Mouse (Mus musculus) lung, embryonic 16.5 days (tissue): ENCODE results near the gene Adamtsl1. TPM values are rescaled to one million over a fixed set of nuclear protein-coding genes. Genes with fewer than 3 reads are reported as not detected.

ENCODE experiments used
- ATAC-seq: fragments of 200-750 bp; cut with Nextera tagmentation; 2 replicates; pipeline ENCODE4 v1.8.0; 2017; ENCODE audit warnings: low read depth, mild to moderate bottlenecking, moderate library complexity
- H3K27ac ChIP-seq: fragments of 300-500 bp; sonication (generic); 2 replicates; pipeline ENCODE4 v1.5.1; 2014; ENCODE audit warnings: mild to moderate bottlenecking, control low read depth, low read length
- H3K27me3 ChIP-seq: fragments of 300-500 bp; sonication (generic); 2 replicates; pipeline ENCODE4 v1.6.1; 2014; ENCODE audit warnings: low read depth, low read length, mixed read lengths; ENCODE audit not compliant: control insufficient read depth, insufficient read depth
- H3K36me3 ChIP-seq: fragments of 300-500 bp; sonication (generic); 2 replicates; pipeline ENCODE4 v1.6.1; 2014; ENCODE audit warnings: low read length; ENCODE audit not compliant: control insufficient read depth, insufficient read depth
- H3K4me1 ChIP-seq: fragments of 300-500 bp; sonication (generic); replicated peaks from 2 replicates; pipeline ENCODE4 v1.6.1; 2014; ENCODE audit warnings: low read length, mixed read lengths; ENCODE audit not compliant: control insufficient read depth, insufficient read depth
- H3K4me2 ChIP-seq: fragments of 300-500 bp; sonication (generic); 2 replicates; pipeline ENCODE4 v1.6.1; 2014; ENCODE audit warnings: low read depth, low read length, control low read depth
- H3K4me3 ChIP-seq: fragments of 300-500 bp; sonication (generic); 2 replicates; pipeline ENCODE4 v1.5.1; 2014; ENCODE audit warnings: mild to moderate bottlenecking, low read length, control low read depth
- H3K9ac ChIP-seq: fragments of 300-500 bp; sonication (generic); 2 replicates; pipeline ENCODE4 v1.6.1; 2014; ENCODE audit warnings: low read length, control low read depth
- H3K9me3 ChIP-seq: fragments of 300-500 bp; sonication (generic); 2 replicates; pipeline ENCODE4 v1.6.1; 2016; ENCODE audit warnings: low read length; ENCODE audit not compliant: control insufficient read depth
- WGBS: fragments of 180-500 bp; shearing (Covaris S2); extraction: QIAGEN DNeasy Blood & Tissue Kit; methylation state at CpG from one replicate; pipeline ENCODE4 v1.1.7; 2014; 5-methylcytosine and 5-hydroxymethylcytosine counted together
- polyA plus RNA-seq: library from polyadenylated mRNA; unstranded; fragments of >200 nt; fragmentation: Nextera tagmentation; extraction: Ambion mirVana; gene quantifications from 2 replicates; pipeline ENCODE4 v1.2.1, GENCODE M21; 2015

Gene Adamtsl1
- polyA plus RNA-seq, 1 experiment from 2014 or later: 16.9 TPM

- no peaks in the 10 kb centered on the region for H3K9me3 ChIP-seq
- ATAC-seq: no peak
- no peaks in the 10 kb centered on the region for H3K27me3 ChIP-seq
- H3K27ac ChIP-seq: no peak overlapping the region
- WGBS: 81% methylated on average over 6 of the region's 6 CpGs
- H3K4me3 ChIP-seq: no peak overlapping the region
- H3K4me1 ChIP-seq: no peaks in the 10 kb centered on the region
- H3K9ac ChIP-seq: no peak overlapping the region
- H3K36me3 ChIP-seq: no peaks in the 10 kb centered on the region
- H3K4me2 ChIP-seq: no peak overlapping the region
Measured at GRCm38 (mm10) chr4:86177471-86177870, 663.5 kb downstream of the Adamtsl1 start.

DNA sequence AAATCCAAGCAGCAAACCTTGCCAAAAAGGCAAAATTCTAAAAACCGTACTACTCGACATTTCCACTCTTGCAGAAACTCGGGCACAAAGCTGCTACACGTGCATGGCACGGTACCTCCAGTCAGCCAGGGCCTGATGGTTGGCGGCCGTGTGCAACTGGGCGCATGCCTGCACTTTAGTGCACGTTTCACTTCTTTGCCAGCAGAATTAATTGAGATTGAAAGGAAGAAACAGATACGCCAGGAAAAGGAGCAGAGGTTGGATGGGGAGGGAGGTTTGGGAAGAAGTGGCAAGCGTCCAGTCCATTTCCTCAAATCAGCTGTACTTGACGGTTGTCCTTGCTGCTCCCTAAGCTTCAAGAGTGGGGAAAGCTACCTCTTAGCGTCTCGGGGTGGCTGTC lies 664.1 kb downstream of the Adamtsl1 start:
- Histone ChIP-seq H3K27me3 (no peaks in the 10 kb centered on the region), H3K9ac (no peak overlapping the region), H3K4me2 (no peak overlapping the region), H3K4me3 (no peak overlapping the region), H3K27ac (no peak overlapping the region), H3K4me1 (no peaks in the 10 kb centered on the region), H3K36me3 (no peaks in the 10 kb centered on the region), H3K9me3 (no peaks in the 10 kb centered on the region)
- ATAC-seq: no peak
- WGBS: 73% methylated on average over 14 of the region's 14 CpGs

DNA sequence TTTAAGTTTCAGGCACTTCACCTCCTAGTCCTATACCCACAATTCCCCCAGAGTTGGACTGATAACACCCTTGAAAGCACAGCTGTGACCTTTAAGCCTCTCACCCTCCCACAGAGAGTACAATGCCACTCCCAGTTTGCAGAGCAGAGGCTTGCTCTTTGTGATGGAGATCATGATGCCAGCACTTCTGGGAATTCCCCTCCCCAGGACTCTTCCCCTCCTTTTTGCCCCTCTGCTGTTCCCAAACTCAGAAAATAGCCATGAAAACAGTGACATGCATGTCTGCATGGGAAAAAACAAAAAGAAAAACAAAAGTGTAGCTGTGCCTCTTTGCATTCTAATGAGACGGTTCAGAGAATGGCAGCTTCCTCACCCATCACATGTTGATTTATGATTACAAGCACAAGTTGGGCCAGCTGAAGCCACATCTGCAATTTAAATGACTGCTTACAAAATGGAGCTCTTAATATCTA lies 669.8 kb downstream of the Adamtsl1 start:
- Histone ChIP-seq H3K27me3 (no peaks in the 10 kb centered on the region), H3K27ac (no peak overlapping the region), H3K9ac (no peak overlapping the region), H3K9me3 (no peaks in the 10 kb centered on the region), H3K36me3 (no peaks in the 10 kb centered on the region), H3K4me3 (no peak overlapping the region), H3K4me2 (no peak overlapping the region), H3K4me1 (no peaks in the 10 kb centered on the region)
- WGBS: 47% methylated on average over 1 of the region's 1 CpGs
- no peak for ATAC-seq

GRCm38 (mm10) chr4:86189853-86190252 lies 675.9 kb downstream of the Adamtsl1 start:
- no peak overlapping the region for H3K4me2 ChIP-seq
- ATAC-seq: no peak
- WGBS: 39% methylated on average over 2 of the region's 2 CpGs

DNA sequence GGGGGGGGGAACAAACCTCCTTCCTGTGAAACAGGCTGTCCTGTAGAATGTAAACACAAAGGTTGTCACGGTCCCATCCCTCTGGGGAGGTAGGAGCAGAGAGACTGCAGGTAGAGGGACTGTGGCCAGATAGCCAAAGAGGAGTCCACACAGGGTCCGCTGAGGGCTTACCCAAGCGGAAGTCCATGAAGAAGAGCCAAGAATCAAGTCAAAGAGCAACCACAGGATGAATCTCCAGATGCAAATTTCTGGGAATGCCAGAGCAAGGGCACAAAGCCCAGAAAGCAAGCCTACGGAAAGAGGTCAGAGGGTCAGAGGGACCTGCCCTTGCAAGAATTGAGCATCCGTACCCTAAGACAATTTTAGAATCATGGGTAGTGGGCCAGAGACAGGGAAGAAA lies 677.2 kb downstream of the Adamtsl1 start:
- Histone ChIP-seq H3K27ac (no peak overlapping the region), H3K9ac (no peak overlapping the region), H3K4me3 (no peak overlapping the region), H3K4me1 (no peaks in the 10 kb centered on the region), H3K9me3 (no peaks in the 10 kb centered on the region), H3K4me2 (no peak overlapping the region), H3K36me3 (no peaks in the 10 kb centered on the region), H3K27me3 (no peaks in the 10 kb centered on the region)
- no peak for ATAC-seq
- WGBS: 71% methylated on average over 5 of the region's 5 CpGs

More at GRCm38 (mm10) chr4:86189853-86190252, 675.9 kb downstream of the Adamtsl1 start:
- H3K36me3 ChIP-seq: no peaks in the 10 kb centered on the region
- H3K27me3 ChIP-seq: no peaks in the 10 kb centered on the region
- no peaks in the 10 kb centered on the region for H3K9me3 ChIP-seq
- H3K9ac ChIP-seq: no peak overlapping the region
- H3K4me1 ChIP-seq: no peaks in the 10 kb centered on the region
- no peak overlapping the region for H3K4me3 ChIP-seq
- no peak overlapping the region for H3K27ac ChIP-seq

GRCm38 (mm10) chr4:86201766-86202165 lies 687.8 kb downstream of the Adamtsl1 start:
- Histone ChIP-seq H3K4me1 (no peaks in the 10 kb centered on the region), H3K27ac (no peak overlapping the region), H3K36me3 (no peaks in the 10 kb centered on the region), H3K4me2 (no peak overlapping the region), H3K9me3 (no peaks in the 10 kb centered on the region), H3K27me3 (no peaks in the 10 kb centered on the region), H3K9ac (no peak overlapping the region), H3K4me3 (no peak overlapping the region)
- 70% methylated on average over 7 of the region's 7 CpGs for WGBS
- ATAC-seq: no peak

DNA sequence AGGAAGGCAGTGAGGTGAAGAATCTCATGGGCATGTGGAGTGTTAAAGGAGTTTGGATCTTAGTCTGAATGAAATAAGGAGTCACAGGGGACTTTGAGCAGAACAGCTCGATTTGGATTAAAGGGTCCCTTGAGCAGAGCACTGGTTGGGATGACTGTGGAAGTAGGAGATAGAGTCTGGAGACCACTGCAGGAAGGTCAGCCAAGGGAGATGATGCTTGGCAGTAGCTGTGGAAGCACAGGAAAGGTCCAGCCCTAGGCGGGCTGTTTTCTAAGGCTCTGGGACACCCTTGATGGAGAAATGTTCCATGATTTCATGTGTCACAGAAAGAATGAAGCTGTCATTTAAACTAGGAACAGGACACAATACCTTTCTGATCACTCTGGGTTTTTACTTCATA lies 689.3 kb downstream of the Adamtsl1 start:
- 79% methylated on average over 2 of the region's 2 CpGs for WGBS
- H3K4me2 ChIP-seq: no peak overlapping the region
- H3K9ac ChIP-seq: no peak overlapping the region
- H3K4me3 ChIP-seq: no peak overlapping the region
- no peak for ATAC-seq
- H3K27ac ChIP-seq: no peak overlapping the region
- H3K4me1 ChIP-seq: no peaks in the 10 kb centered on the region
- H3K36me3 ChIP-seq: no peaks in the 10 kb centered on the region
- no peaks in the 10 kb centered on the region for H3K27me3 ChIP-seq
- no peaks in the 10 kb centered on the region for H3K9me3 ChIP-seq

DNA sequence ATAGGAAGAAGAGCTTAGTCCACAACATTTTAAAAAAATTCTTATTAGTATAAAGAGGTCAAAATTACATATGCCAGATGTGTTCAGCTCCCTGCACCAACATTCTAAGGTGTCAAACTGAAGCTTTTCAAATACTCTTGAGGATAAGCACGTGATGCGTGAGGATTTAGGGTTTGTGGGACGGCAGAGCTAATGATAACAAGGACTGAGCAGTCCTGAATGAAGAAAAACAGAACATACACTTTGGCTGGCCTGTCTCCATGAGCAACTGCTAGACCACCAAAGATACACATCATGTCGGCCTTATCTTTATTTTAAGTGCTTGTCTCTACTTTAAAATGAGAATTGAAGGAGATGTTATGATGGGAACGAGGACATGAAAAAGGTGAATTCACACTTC lies 710.9 kb downstream of the Adamtsl1 start:
- H3K27me3 ChIP-seq: no peaks in the 10 kb centered on the region
- no peak for ATAC-seq
- no peak overlapping the region for H3K4me2 ChIP-seq
- no peaks in the 10 kb centered on the region for H3K9me3 ChIP-seq
- H3K4me3 ChIP-seq: no peak overlapping the region
- 41% methylated on average over 5 of the region's 5 CpGs for WGBS
- H3K27ac ChIP-seq: no peak overlapping the region
- no peaks in the 10 kb centered on the region for H3K4me1 ChIP-seq
- no peak overlapping the region for H3K9ac ChIP-seq
- no peaks in the 10 kb centered on the region for H3K36me3 ChIP-seq

DNA sequence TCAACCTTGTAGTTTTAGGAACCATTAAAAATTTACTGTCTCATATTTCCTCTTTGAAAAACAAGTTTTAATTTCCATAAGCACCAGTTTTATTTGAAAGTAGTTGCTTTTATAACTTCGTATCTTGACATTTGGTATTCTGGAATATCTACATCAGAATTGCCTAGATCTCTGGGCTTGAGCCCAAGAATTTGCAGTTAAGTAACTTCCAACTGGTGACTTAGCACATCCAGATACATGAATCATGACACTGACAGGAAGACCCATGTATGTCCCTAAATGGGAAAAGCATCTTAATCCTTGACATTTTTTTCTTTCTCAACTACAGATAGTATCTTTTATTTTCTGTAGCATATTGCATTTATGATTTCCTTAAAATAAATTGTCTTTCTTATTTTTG lies 713.1 kb downstream of the Adamtsl1 start:
- Histone ChIP-seq H3K9me3 (no peaks in the 10 kb centered on the region), H3K27ac (no peak overlapping the region), H3K36me3 (no peaks in the 10 kb centered on the region), H3K4me3 (no peak overlapping the region), H3K9ac (no peak overlapping the region), H3K4me2 (no peak overlapping the region), H3K27me3 (no peaks in the 10 kb centered on the region), H3K4me1 (no peaks in the 10 kb centered on the region)
- WGBS: 53% methylated on average over 1 of the region's 1 CpGs
- no peak for ATAC-seq

- WGBS: 69% methylated on average over 3 of the region's 3 CpGs
- Histone ChIP-seq H3K4me3 (no peak overlapping the region), H3K36me3 (no peaks in the 10 kb centered on the region), H3K27ac (no peak overlapping the region), H3K27me3 (no peaks in the 10 kb centered on the region), H3K4me2 (no peak overlapping the region), H3K4me1 (no peaks in the 10 kb centered on the region), H3K9me3 (no peaks in the 10 kb centered on the region), H3K9ac (no peak overlapping the region)
- ATAC-seq: no peak
Measured at GRCm38 (mm10) chr4:86233197-86233596, 719.2 kb downstream of the Adamtsl1 start.
